ENCODE assay signal across 1 mouse cellular context in the genomic region with DNA sequence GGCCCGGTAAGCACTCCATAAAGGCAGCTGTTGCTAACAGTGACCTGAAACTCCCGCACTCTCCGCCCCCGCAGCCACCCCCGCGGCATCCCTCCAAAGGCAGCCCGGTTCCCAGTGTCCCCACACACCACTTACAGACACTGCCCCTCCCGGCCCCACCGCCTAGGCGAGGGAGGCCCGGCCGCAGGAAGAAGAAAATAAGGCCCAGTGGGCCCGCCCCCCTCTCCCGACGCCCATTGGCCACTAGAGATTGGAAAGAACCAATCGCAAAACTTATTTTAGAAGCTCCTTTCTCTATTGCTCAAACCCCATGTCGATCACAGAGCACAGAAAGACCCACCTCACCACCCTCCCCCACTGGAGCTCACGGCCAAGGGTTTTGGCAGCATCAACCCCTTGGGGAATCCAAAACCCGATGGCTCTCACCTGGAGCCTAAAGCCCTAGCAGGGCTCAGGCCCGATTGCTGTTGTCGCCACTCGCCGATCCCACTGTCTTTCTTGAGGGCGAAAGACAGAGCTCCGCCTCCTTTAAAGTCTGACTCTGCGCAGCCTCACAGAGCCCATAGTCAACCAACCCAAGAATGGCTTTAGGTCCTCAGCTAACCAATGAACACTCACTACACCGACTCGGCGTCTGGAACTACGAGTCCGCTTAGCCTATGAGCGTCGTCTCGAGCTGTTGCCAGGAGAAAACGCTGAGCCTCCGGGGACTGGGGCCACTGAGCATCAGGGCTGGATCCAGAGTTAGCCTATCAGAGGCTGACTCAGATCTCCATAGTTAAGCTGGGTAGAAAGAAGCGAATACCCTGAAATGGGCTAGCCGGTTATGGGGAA.
TF ChIP-seq lines count a peak whose summit lies in the region.

A gene (minus strand): TSS at position 577 of the 834 bp plus-strand sequence.

TF ChIP-seq in MEL, 35 proteins besides CTCF, POLR2A, EP300 and RAD21 (continued from another document):
- no peak for TF ChIP-seq JUND (IDR thresholded peaks at IDR 0.05; ENCODE audit: low read depth, low read length)
- no peak for TF ChIP-seq MYB (IDR thresholded peaks at IDR 0.05; ENCODE audit: low read depth, low read length)
- no peak for TF ChIP-seq E2F4 (IDR thresholded peaks at IDR 0.05; ENCODE audit: borderline replicate concordance, low read depth, low read length)
- TF ChIP-seq ZNF384 (IDR thresholded peaks at IDR 0.05; ENCODE audit: low read depth, low read length), result no peak
- TF ChIP-seq RCOR1 (IDR thresholded peaks at IDR 0.05; ENCODE audit: low read depth, low read length), result no peak
- TF ChIP-seq ETS1 (IDR thresholded peaks at IDR 0.05; ENCODE audit: low read depth, low read length), result no peak; the same call in 1 of the 2 replicates
- peak; percentile 94; the same call in 1 of the 2 replicates for TF ChIP-seq MAZ (IDR thresholded peaks at IDR 0.05; ENCODE audit: low read depth, low read length)
- TF ChIP-seq CHD1 (IDR thresholded peaks at IDR 0.05; ENCODE audit: low read depth, low read length), result no peak
- TF ChIP-seq ZKSCAN1 (IDR thresholded peaks at IDR 0.05; ENCODE audit: low read depth, low read length), result no peak
- TF ChIP-seq NELFE (IDR thresholded peaks at IDR 0.05; ENCODE audit: low read depth, low read length), result peak; percentile 87
- TF ChIP-seq ELF1 (IDR thresholded peaks at IDR 0.05; ENCODE audit: low read depth, low read length), result 0 out of 2 replicates have a peak, but pooled peaks have one; percentile 35
- no peak for TF ChIP-seq POLR2AphosphoS5 (IDR thresholded peaks at IDR 0.05; ENCODE audit: borderline replicate concordance, low read depth, low read length)
- no peak for TF ChIP-seq TAL1 (IDR thresholded peaks at IDR 0.05; ENCODE audit: low read length)
- TF ChIP-seq TBP (IDR thresholded peaks at IDR 0.05; ENCODE audit: low read depth, low read length), result peak; percentile 82
